Mouse (Mus musculus): ENCODE data around the gene Nav2. TPM values are rescaled to one million over a fixed set of nuclear protein-coding genes. Genes with fewer than 3 reads are reported as not detected.

Nav2 gene
- total RNA-seq, 2 experiments from 2014 or later, result 42.4 to 52.9 TPM

- no peak for DNase-seq
- intact Hi-C loops (cut with DNase I), result no loop called here
Measured at GRCm38 (mm10) chr7:49297148-49297547, 388.6 kb downstream of the Nav2 start.

- intact Hi-C loops (cut with DNase I), result no loop called here
- no peak for DNase-seq
Measured at GRCm38 (mm10) chr7:49298431-49298839, 389.9 kb downstream of the Nav2 start.

DNA sequence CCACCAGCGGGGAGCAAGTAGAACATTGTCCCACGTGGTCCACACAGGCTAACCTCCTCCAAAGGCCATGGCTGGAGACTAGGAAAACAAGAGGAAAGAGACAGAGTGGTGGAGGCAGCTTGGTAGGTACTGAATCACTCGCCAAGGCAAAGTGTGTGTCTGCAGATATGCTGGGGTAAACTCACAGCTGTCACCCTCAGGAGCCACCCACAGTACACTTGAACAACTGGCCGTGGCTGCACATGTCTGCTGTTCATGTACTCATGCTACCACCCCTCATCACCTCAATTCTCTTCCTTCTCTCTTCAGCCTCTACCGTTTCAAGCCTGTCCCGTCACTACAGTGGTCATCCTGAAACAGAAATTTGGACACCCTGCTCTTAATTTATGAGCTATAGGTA lies 393.0 kb downstream of the Nav2 start:
- intact Hi-C loops (cut with DNase I), result no loop called here
- no peak for DNase-seq

GRCm38 (mm10) chr7:49303600-49304411 lies 395.3 kb downstream of the Nav2 start:
- intact Hi-C loops (cut with DNase I), result no loop called here
- DNase-seq, result no peak

DNA sequence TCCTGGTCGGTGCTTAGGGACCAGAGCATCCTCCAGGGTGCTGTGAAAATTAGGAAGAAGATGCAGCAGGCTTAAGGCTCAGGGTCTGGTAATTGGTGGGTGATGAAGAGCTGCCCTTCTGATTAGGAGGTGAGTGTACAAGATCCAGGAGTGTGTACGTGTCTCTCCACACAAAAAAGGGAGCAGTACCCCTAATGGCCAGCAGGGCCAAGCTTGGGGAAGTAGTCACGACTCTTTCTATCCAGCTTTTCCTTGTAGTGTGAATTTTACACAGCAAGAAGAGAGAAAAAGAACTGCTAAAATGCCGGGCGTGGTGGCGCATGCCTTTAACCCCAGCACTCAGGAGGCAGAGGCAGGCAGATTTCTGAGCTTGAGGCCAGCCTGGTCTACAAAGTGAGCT lies 399.2 kb downstream of the Nav2 start:
- intact Hi-C loops (cut with DNase I), result no loop called here

DNA sequence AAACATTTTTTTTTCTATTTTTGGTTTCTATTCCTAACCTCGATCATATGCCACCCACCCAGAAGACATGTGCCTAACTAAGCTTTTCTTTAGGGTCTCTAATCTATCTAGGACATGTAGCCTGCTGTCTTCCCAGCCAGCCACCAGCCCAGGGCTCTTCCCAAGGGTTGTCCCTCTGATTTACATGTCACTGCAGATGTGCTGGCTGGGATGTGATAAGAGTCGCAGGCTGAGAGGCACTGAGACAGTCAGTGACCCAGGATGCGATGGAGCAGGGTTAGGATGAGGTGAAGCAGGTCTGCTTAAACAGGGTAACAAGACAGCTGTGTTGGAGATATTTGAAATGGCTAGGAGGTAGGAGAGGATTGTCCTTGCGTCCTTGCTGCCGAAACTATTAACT lies 401.2 kb downstream of the Nav2 start:
- intact Hi-C loops (cut with DNase I), result no loop called here
- DNase-seq, result no peak

More for the DNA sequence above, 399.2 kb downstream of the Nav2 start:
- no peak for DNase-seq

DNA sequence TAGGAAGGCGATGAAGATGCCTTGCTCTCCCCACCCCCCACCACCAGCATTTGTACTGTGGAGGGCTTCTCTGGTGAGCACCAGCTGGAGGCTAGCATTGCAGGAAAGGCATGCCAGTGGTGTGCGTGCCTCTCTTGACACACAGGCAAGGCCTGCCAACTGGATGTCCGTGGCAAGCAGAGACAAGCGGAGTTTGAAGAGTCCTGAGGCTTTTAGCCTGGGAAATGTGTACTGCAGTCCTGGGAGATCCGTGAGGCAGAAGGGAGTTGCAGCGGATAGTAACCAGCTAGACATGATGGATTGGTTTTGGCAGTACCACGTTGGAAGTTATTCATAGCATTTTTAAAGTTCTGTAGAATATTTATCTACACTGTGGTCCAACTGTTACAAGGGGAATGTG lies 405.4 kb downstream of the Nav2 start:
- peak in 1 of 2 experiments; percentile 14 for DNase-seq
- intact Hi-C loops (cut with DNase I), result no loop called here

- no peak for DNase-seq
- intact Hi-C loops (cut with DNase I), result no loop called here
Measured at GRCm38 (mm10) chr7:49315033-49315432, 406.5 kb downstream of the Nav2 start.

DNA sequence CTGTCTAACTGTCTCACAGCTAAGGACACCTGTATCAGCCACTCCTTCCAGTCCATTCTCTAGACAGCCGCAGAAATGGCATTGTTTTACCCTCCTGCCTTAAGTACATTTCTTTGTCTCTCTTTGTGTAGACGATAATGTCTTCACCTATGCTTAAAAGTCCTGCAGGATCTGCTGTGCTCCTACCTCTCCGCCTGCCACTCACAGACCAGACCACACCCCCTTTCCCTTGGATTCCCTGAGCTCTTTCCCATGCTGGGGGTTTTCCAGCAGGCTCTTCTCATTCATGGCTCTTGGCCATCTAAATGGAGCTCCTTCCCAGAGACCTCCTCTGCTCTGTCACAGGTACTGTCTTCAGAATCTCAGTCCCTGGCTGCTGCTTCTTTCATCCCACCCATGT lies 408.1 kb downstream of the Nav2 start:
- intact Hi-C loops (cut with DNase I), result no loop called here
- DNase-seq, result no peak

DNA sequence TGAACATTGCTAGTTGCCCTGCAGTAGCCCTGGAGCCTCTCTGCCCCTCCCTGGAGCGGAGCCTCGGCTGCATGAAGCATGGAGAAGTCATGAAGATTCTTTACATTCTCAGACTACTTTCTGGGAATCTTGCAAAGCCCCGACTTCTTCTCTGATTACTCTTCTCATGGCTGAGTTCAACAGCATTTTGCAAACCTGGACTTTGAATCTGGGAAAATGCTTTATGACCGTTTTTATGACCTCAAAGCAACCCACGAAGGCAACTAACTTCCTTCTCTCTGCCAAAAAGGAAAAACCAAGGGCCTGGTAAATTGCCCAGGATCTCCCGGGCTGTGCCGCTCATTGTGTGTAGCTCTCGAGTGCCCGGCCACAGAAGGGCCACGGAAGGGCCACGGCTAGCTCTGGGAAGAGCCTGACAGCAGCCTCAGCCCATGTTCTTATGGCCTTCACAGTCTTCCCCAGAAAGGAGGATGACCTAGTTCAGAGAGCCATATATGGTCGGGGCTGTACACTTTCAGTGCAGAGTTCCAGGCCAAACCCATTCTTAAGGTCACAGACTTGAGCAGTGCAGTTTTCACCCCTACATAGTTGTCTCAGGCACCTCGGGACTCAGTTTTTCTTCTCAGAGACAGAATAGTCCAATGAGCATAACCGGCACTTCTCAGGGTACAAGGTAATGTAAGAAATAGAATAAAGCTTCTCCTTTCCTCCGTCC lies 409.8 kb downstream of the Nav2 start:
- intact Hi-C loops (cut with DNase I), result no loop called here
- DNase-seq, result no peak

GRCm38 (mm10) chr7:49318898-49319293 lies 410.4 kb downstream of the Nav2 start:
- intact Hi-C loops (cut with DNase I), result no loop called here
- no peak for DNase-seq

- intact Hi-C loops (cut with DNase I), result no loop called here
- no peak for DNase-seq
Measured at GRCm38 (mm10) chr7:49319981-49320380, 411.5 kb downstream of the Nav2 start.

- DNase-seq, result no peak
Measured at GRCm38 (mm10) chr7:49321124-49321531, 412.6 kb downstream of the Nav2 start.

GRCm38 (mm10) chr7:49322179-49322578 lies 413.7 kb downstream of the Nav2 start:
- DNase-seq, result no peak
- intact Hi-C loops (cut with DNase I), result no loop called here

More at GRCm38 (mm10) chr7:49321124-49321531, 412.6 kb downstream of the Nav2 start:
- intact Hi-C loops (cut with DNase I), result no loop called here

DNA sequence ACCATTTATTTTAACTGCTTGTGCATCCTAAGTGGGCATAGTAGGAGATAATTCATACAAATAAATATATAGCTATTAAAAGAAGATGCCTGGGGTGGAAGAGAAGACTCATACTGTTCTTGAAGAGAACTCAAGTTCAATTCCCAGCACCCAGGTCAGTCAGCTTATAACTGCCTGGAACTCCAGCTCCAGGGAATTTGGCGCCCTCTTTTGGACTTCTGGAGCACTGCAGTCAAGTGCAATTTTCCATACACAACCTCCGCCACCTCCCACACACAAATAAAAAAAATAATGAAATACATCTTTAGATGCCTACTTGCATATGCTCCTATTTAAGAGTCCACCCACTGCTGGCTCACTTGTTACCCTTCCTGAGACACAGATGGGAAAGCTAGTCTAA lies 416.1 kb downstream of the Nav2 start:
- DNase-seq, result no peak

GRCm38 (mm10) chr7:49326136-49326722 lies 417.7 kb downstream of the Nav2 start:
- intact Hi-C loops (cut with DNase I), result no loop called here
- no peak for DNase-seq

More for the DNA sequence above, 416.1 kb downstream of the Nav2 start:
- intact Hi-C loops (cut with DNase I), result no loop called here

- intact Hi-C loops (cut with DNase I), result no loop called here
Measured at GRCm38 (mm10) chr7:49326967-49327742, 418.6 kb downstream of the Nav2 start.

DNA sequence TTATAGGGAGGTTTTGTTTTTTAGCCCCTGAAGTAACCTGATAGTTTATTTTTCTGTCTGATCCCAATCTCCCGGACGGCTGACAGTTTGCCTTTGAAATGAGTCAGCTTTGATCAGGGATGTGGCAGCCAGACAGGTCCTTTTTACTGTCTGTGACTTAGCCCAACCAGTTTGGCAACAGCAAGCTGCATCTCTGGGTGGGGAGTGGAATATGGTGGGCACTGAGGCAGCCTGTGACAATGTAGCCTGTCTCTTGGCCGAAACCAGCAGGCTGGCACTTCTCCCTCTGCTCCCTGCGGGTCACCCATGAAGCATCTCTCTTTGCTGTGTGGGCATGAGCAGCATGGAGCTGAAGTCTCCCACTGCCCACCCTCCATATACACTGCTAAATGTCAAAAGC lies 421.7 kb downstream of the Nav2 start:
- no peak for DNase-seq
- intact Hi-C loops (cut with DNase I), result no loop called here

More at GRCm38 (mm10) chr7:49326967-49327742, 418.6 kb downstream of the Nav2 start:
- no peak for DNase-seq

GRCm38 (mm10) chr7:49331939-49332338 lies 423.4 kb downstream of the Nav2 start:
- intact Hi-C loops (cut with DNase I), result no loop called here
- DNase-seq, result no peak

DNA sequence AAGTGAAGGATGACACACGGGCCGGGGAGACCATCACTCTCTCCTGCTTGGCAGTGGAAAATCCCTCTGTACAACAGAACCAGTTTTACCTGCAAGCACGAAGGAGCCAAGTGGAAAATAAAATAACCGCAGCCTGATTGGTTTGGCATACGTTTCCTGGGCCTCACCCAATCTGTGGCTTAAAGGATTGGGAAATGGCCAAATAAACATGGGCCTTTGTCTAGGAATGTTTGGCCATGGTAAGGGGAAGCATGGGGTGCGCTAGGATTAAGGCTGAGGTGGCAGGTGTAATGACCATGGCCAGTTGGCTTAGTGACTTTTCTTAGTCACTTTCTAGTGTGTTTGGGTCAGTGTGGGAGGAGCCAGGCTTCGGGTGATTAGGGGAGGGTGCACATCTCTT lies 424.1 kb downstream of the Nav2 start:
- intact Hi-C loops (cut with DNase I), result no loop called here
- no peak for DNase-seq

DNA sequence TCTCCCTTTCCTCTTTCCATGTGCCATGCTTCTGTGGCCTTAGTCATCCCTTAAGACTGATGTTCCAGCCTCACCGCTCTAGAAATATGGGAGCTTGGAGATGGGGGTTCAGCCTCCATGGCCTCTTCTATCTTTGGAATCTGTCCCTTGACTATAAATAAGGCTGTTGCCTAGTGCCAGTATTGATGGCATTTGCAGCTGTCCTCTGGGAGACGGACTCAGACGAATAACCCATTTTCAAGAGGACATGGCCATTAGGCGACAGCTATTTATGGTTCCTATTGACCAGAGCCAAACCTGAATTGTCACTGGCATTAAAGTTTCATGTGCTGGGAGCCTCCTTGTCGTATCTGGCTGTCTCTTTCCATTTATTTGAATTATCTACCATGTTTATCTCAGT lies 425.6 kb downstream of the Nav2 start:
- no peak for DNase-seq
- intact Hi-C loops (cut with DNase I), result no loop called here

Measured in heart, postnatal 36 days (tissue).